Mouse (Mus musculus): ENCODE measurements at regions not wholly inside any gene's neighbourhood (a gene's known extent, or its start where the extent isn't known, plus 50 kb on each side); places are given as distances from the start of the nearest gene placed in this dataset.

DNA sequence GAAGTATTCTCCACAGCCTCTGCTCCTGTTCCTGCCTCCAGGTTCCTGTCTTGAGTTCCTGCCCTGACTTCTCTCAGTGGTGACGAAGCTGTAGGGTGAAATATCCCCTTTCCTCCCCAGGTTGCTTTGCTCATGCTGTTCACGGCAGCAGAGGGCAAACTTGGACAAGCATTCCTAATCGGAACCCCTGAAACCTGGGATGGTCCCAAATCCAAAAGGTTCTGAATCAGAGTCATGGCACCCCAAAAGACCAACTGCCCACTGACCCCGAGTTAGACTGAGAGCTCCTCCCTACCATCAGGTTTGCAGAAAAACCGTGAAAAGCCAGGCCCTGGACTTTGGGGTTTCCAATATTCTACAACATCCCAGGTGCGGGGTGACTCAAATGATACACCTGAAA, 128.7 kb upstream of the Spata13 start:
- Histone ChIP-seq H3K4me1 (ENCODE audit: control insufficient read depth, insufficient read depth, insufficient read length, low read length) (peaks cover 5% of the 10 kb centered on the region; the same call in 1 of the 2 replicates), H3K4me3 (ENCODE audit: low read depth, low read length) (no peak overlapping the region), H3K27me3 (ENCODE audit: control insufficient read depth, insufficient read depth, low read length) (no peaks in the 10 kb centered on the region), H3K27ac (ENCODE audit: insufficient read depth, low read depth, low read length) (no peak overlapping the region), H3K36me3 (ENCODE audit: control insufficient read depth, insufficient read depth, low read length) (no peaks in the 10 kb centered on the region)
- WGBS = 90% methylated on average over 6 of the region's 6 CpGs
- TF ChIP-seq CTCF (IDR thresholded peaks at IDR 0.05; ENCODE audit: extremely low read depth, insufficient read length, insufficient replicate concordance, low read depth, low read length) = no peak

DNA sequence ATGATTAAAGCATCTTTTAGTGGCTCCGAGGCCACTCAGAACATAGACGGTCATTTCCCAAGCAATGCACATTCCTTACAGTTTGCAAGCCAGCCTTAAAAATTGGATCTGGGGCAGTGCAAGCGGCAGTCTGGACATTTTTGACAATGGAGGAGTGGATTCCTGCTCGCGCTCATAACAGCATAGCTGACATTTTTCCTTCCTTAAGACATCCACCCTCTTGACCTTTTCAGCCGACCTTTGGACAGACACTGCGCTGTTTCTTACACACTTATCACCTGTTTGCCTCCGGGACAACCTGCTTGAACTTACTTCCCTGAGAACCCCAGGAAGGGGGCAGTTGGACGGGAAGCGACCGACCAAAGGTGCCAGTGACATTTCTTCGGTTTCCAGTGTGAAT, 127.5 kb upstream of the Spata13 start:
- H3K4me1 ChIP-seq (ENCODE audit: control insufficient read depth, insufficient read depth, insufficient read length, low read length) = peaks cover 5% of the 10 kb centered on the region; the same call in 1 of the 2 replicates
- no peaks in the 10 kb centered on the region for H3K36me3 ChIP-seq (ENCODE audit: control insufficient read depth, insufficient read depth, low read length)
- TF ChIP-seq CTCF (IDR thresholded peaks at IDR 0.05; ENCODE audit: extremely low read depth, insufficient read length, insufficient replicate concordance, low read depth, low read length) = no peak
- no peak for TF ChIP-seq POLR2A (IDR thresholded peaks at IDR 0.05; ENCODE audit: low read depth, low read length)
- H3K27ac ChIP-seq (ENCODE audit: insufficient read depth, low read depth, low read length) = no peak overlapping the region
- 39% methylated on average over 12 of the region's 12 CpGs for WGBS
- H3K27me3 ChIP-seq (ENCODE audit: control insufficient read depth, insufficient read depth, low read length) = no peaks in the 10 kb centered on the region
- H3K4me3 ChIP-seq (ENCODE audit: low read depth, low read length) = no peak overlapping the region

DNA sequence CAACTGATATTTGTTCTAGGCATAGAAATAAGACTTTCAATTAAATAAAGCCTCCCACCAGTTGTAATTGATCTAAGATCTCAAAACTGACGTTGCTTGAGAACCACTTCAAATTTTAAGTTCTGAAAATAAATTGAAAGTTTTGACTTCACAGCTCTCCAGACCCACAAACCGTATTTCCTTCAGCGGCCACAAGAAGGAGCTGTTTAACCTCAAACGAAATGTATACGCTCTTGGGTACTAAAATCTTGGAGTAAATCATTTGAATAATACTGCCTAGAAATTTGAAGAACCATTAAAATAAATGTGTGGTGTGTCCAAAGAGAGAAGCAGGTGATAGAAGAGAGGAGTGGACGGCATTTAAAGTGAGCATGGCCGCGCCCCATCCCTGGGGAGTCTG, 120.2 kb upstream of the Spata13 start:
- no peaks in the 10 kb centered on the region for H3K27me3 ChIP-seq (ENCODE audit: control insufficient read depth, insufficient read depth, low read length)
- H3K4me3 ChIP-seq (ENCODE audit: low read depth, low read length) = no peak overlapping the region; the same call in 1 of the 2 replicates
- H3K27ac ChIP-seq (ENCODE audit: insufficient read depth, low read depth, low read length) = no peak overlapping the region
- no peaks in the 10 kb centered on the region; the same call in 1 of the 2 replicates for H3K4me1 ChIP-seq (ENCODE audit: control insufficient read depth, insufficient read depth, insufficient read length, low read length)
- H3K36me3 ChIP-seq (ENCODE audit: control insufficient read depth, insufficient read depth, low read length) = no peaks in the 10 kb centered on the region
- TF ChIP-seq POLR2A (IDR thresholded peaks at IDR 0.05; ENCODE audit: low read depth, low read length) = no peak
- 0 out of 2 replicates have a peak, but pooled peaks have one; percentile 21 for TF ChIP-seq CTCF (IDR thresholded peaks at IDR 0.05; ENCODE audit: extremely low read depth, insufficient read length, insufficient replicate concordance, low read depth, low read length)
- WGBS = 18% methylated on average over 8 of the region's 8 CpGs

DNA sequence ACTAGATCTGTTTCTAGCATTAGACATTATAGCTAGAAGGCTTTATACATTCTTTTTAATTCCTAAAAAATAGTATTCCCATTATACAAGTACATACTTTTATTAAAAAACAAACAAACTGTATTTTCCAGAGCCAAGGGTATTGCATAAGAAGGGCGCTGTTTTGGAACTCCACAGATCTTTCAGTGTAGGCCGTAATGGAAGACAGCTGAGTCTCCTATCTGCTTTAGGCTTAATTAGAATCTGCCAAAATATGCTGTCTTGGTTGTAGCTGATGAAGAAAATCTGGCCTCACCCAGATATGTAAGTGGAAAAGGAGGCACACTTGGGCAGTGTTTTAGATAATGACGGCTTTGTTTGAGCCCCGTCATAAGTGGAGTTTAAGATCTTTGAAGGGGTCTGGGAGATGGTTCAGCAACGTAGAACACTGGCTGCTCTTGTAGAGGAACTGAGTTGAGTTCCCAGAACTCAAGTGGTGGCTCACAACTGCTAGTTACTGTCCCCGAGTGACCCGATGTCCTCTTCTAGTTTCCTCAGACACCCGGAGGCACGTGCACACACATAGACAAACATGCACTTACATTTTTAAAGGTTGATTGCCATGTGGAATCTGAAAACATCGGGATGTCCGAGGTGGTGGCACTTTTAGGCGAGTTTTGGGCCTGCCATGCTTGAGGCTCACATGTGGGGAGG, 118.6 kb upstream of the Spata13 start:
- H3K36me3 ChIP-seq (ENCODE audit: control insufficient read depth, insufficient read depth, low read length) = no peaks in the 10 kb centered on the region
- TF ChIP-seq CTCF (IDR thresholded peaks at IDR 0.05; ENCODE audit: extremely low read depth, insufficient read length, insufficient replicate concordance, low read depth, low read length) (no peak), POLR2A (IDR thresholded peaks at IDR 0.05; ENCODE audit: low read depth, low read length) (no peak)
- no peaks in the 10 kb centered on the region; the same call in 1 of the 2 replicates for H3K4me1 ChIP-seq (ENCODE audit: control insufficient read depth, insufficient read depth, insufficient read length, low read length)
- H3K4me3 ChIP-seq (ENCODE audit: low read depth, low read length) = no peak overlapping the region
- WGBS = 77% methylated on average over 12 of the region's 12 CpGs
- peak overlapping the region; percentile 52; the same call in 1 of the 2 replicates for H3K27ac ChIP-seq (ENCODE audit: insufficient read depth, low read depth, low read length)
- no peaks in the 10 kb centered on the region for H3K27me3 ChIP-seq (ENCODE audit: control insufficient read depth, insufficient read depth, low read length)

DNA sequence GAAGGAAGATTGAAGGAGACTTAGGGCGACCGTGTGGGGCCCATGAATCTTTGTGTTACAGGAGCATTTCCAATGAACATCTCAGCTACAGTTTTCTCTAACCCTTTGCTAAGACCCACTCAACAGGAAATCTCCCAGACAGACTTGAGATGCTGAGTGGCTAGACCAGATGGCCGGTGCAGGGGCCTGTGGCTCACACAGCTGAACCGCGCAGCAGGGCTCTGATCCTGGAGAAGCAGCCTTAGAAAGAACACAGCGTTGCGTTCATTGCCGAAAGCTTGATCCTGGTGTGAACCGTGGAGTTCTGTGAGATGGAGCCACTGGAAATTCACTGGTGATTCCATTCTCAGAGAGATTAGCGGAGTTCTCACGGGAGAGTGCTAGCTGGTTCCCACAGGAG, 115.9 kb upstream of the Spata13 start:
- H3K4me1 ChIP-seq (ENCODE audit: control insufficient read depth, insufficient read depth, insufficient read length, low read length) = no peaks in the 10 kb centered on the region; the same call in 1 of the 2 replicates
- TF ChIP-seq POLR2A (IDR thresholded peaks at IDR 0.05; ENCODE audit: low read depth, low read length) (no peak), CTCF (IDR thresholded peaks at IDR 0.05; ENCODE audit: extremely low read depth, insufficient read length, insufficient replicate concordance, low read depth, low read length) (no peak)
- H3K36me3 ChIP-seq (ENCODE audit: control insufficient read depth, insufficient read depth, low read length) = no peaks in the 10 kb centered on the region
- no peak overlapping the region for H3K4me3 ChIP-seq (ENCODE audit: low read depth, low read length)
- H3K27ac ChIP-seq (ENCODE audit: insufficient read depth, low read depth, low read length) = no peak overlapping the region
- WGBS = 96% methylated on average over 11 of the region's 11 CpGs
- no peaks in the 10 kb centered on the region for H3K27me3 ChIP-seq (ENCODE audit: control insufficient read depth, insufficient read depth, low read length)

DNA sequence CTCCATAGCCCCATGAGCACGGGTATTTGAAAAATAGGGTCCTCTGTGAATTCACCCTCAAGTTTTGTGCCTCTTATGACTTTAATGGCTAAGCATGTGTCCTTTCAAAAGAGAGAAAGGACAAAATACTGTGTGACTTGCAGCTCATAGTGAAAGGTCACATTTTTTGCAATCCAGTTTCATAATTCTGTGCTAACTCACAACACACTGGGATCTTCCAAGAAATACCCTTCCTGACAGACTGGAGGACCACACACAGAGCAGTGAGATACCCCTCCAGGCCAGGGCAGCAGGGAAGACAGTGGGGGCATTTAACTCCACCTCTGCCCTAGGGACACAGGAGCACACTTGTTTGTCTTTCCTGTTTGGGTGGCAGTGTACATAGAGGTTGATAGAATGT, 110.8 kb upstream of the Spata13 start:
- H3K27ac ChIP-seq (ENCODE audit: insufficient read depth, low read depth, low read length) = no peak overlapping the region
- no peaks in the 10 kb centered on the region for H3K27me3 ChIP-seq (ENCODE audit: control insufficient read depth, insufficient read depth, low read length)
- 67% methylated on average over 1 of the region's 1 CpGs for WGBS
- TF ChIP-seq POLR2A (IDR thresholded peaks at IDR 0.05; ENCODE audit: low read depth, low read length) = no peak
- TF ChIP-seq CTCF (IDR thresholded peaks at IDR 0.05; ENCODE audit: extremely low read depth, insufficient read length, insufficient replicate concordance, low read depth, low read length) = no peak
- peaks cover 4% of the 10 kb centered on the region; the same call in 1 of the 2 replicates for H3K4me1 ChIP-seq (ENCODE audit: control insufficient read depth, insufficient read depth, insufficient read length, low read length)
- H3K4me3 ChIP-seq (ENCODE audit: low read depth, low read length) = no peak overlapping the region
- no peaks in the 10 kb centered on the region for H3K36me3 ChIP-seq (ENCODE audit: control insufficient read depth, insufficient read depth, low read length)

DNA sequence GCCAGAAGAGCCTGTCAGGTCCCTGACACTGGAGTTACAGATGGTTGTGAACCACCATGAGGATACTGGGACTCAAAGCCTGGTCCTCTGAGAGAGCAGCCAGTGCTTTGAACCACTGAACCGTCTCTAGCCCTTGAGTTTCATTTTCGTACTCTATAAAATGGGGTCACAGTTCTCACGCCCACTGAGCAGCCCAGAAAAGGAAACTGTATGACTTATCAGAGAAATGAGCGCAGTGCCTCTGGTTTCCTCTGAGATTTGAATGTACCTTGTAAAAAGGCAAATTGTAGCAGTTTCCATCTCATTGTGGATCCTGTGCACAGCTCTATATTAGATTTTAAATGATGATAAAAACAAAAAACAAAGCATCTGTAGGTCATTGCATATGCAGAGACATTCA, 108.9 kb upstream of the Spata13 start:
- Histone ChIP-seq H3K36me3 (ENCODE audit: control insufficient read depth, insufficient read depth, low read length) (no peaks in the 10 kb centered on the region), H3K27ac (ENCODE audit: insufficient read depth, low read depth, low read length) (no peak overlapping the region), H3K27me3 (ENCODE audit: control insufficient read depth, insufficient read depth, low read length) (no peaks in the 10 kb centered on the region), H3K4me3 (ENCODE audit: low read depth, low read length) (no peak overlapping the region), H3K4me1 (ENCODE audit: control insufficient read depth, insufficient read depth, insufficient read length, low read length) (peaks cover 14% of the 10 kb centered on the region)
- no peak for TF ChIP-seq CTCF (IDR thresholded peaks at IDR 0.05; ENCODE audit: extremely low read depth, insufficient read length, insufficient replicate concordance, low read depth, low read length)
- no peak for TF ChIP-seq POLR2A (IDR thresholded peaks at IDR 0.05; ENCODE audit: low read depth, low read length)
- WGBS = 52% methylated on average over 4 of the region's 4 CpGs
